ENCODE assay signal across 12 mouse cellular contexts in genomic region chr5:139558917-139559660, GRCm38 (mm10). TPM values are rescaled to one million over a fixed set of nuclear protein-coding genes. Genes with fewer than 3 reads are reported as not detected.
DNase-seq lines count a peak whose midpoint lies in the region; ATAC-seq lines count a peak whose summit lies in the region.
"Had no signal": no experiment of that assay in that cellular context is flagged by ENCODE, and none has a peak within 500 bp of the region (broad histone marks: within the 10 kb centered on the region; RNA-seq: fewer than 3 reads in every experiment).

No protein-coding gene starts in this region.

- no peaks in the 10 kb centered on the region for H3K9me3 ChIP-seq in forebrain, embryonic 16.5 days (ENCODE audit: control insufficient read depth, low read length)
- no peaks in the 10 kb centered on the region for H3K9me3 ChIP-seq in midbrain, embryonic 13.5 days

- no peak overlapping the region for H3K4me3 ChIP-seq in forebrain, embryonic 16.5 days (replicated peaks; ENCODE audit: low read length)
- no peak overlapping the region for H3K4me3 ChIP-seq in midbrain, embryonic 13.5 days (replicated peaks)

- H3K27ac ChIP-seq in forebrain, embryonic 16.5 days (ENCODE audit: low read length): peak overlapping the region; percentile 45
- peak overlapping the region; percentile 79 for H3K27ac ChIP-seq in midbrain, embryonic 13.5 days
- H3K27ac ChIP-seq: macrophage had no signal

- peaks cover 22% of the 10 kb centered on the region for H3K4me1 ChIP-seq in forebrain, embryonic 16.5 days (replicated peaks; ENCODE audit: control insufficient read depth, insufficient read depth, low read length)
- H3K4me1 ChIP-seq in midbrain, embryonic 13.5 days (replicated peaks): peaks cover 56% of the 10 kb centered on the region

- peak; percentile 79 for ATAC-seq in forebrain, embryonic 16.5 days
- peak; percentile 74 for ATAC-seq in midbrain, embryonic 13.5 days

- no peaks in the 10 kb centered on the region for H3K36me3 ChIP-seq in forebrain, embryonic 16.5 days (ENCODE audit: control insufficient read depth, insufficient read depth)
- H3K36me3 ChIP-seq in midbrain, embryonic 13.5 days: no peaks in the 10 kb centered on the region

- WGBS in forebrain, embryonic 16.5 days: 1% methylated on average over 12 of the region's 12 CpGs
- 3% methylated on average over 12 of the region's 12 CpGs for WGBS in midbrain, embryonic 13.5 days

- peaks cover 72% of the 10 kb centered on the region for H3K27me3 ChIP-seq in forebrain, embryonic 16.5 days (replicated peaks; ENCODE audit: control insufficient read depth, insufficient read depth, low read length)
- peaks cover 82% of the 10 kb centered on the region for H3K27me3 ChIP-seq in midbrain, embryonic 13.5 days

- peak overlapping the region; percentile 18 for H3K4me2 ChIP-seq in forebrain, embryonic 16.5 days (ENCODE audit: low read length)
- peak overlapping the region; percentile 34 for H3K4me2 ChIP-seq in midbrain, embryonic 13.5 days (replicated peaks)

- no peak overlapping the region for H3K9ac ChIP-seq in forebrain, embryonic 16.5 days (replicated peaks; ENCODE audit: low read depth, low read length)
- H3K9ac ChIP-seq in midbrain, embryonic 13.5 days (replicated peaks): peak overlapping the region; percentile 23; the same call in 1 of the 2 replicates

- DNase-seq in cerebellum, postnatal 14 days: peak; percentile 52 to 56
- no peak for DNase-seq in cerebellum, adult 8-10 months
- peak; percentile 21 for DNase-seq in MN1 (ENCODE audit: low spot score)
- no peak for DNase-seq in frontal cortex, postnatal 36 days (ENCODE audit: low spot score in 2 of 2)
- DNase-seq in layer of hippocampus, adult 9-11 months: no peak
- DNase-seq in layer of hippocampus, postnatal 36 days: no peak
- DNase-seq: gastrocnemius, postnatal 10 days; kidney, adult 18-20 months had no signal

RNA-seq across cellular contexts. Expression of gene Uncx, which starts 15.8 kb away (rescaled TPM):
- polyA plus RNA-seq in forebrain, embryonic 16.5 days (2015; fragmentation: Nextera tagmentation; extraction: Ambion mirVana): 1.6 and 6.4 TPM in 2 replicates
- polyA plus RNA-seq in midbrain, embryonic 13.5 days (2015; fragmentation: Nextera tagmentation; extraction: Ambion mirVana): 48.5 and 58.7 TPM in 2 replicates
- under 1 TPM in 1 of 2 experiments, not detected in 1; 0.12 TPM for total RNA-seq in layer of hippocampus, postnatal 36 days (2021)
- total RNA-seq: gastrocnemius, postnatal 10 days had no signal
- polyA plus RNA-seq: C2C12, macrophage had no signal

Comparison
In these comparisons a context has a peak if more than half of its experiments do, and no peak if none do; other contexts are left out.
1. DNase-seq: peak in cerebellum, postnatal 14 days (2 of 2) and MN1 (single experiment); none in cerebellum, adult 8-10 months (single experiment), frontal cortex, postnatal 36 days (0 of 2), layer of hippocampus, adult 9-11 months (single experiment) and layer of hippocampus, postnatal 36 days (0 of 2).